Mouse (Mus musculus): ENCODE results near the gene Pak3.

- TF ChIP-seq CTCF (IDR thresholded peaks at IDR 0.05; ENCODE audit: low read depth) (no peak), EP300 (IDR thresholded peaks at IDR 0.05; ENCODE audit: low read depth) (no peak)
Measured at GRCm38 (mm10) chrX:143606877-143607449, 88.6 kb downstream of the Pak3 start.
